Mouse (Mus musculus) cortical plate, adult 2 months (tissue): Measurements from ENCODE around the gene Glra3. TPM values are rescaled to one million over a fixed set of nuclear protein-coding genes. Genes with fewer than 3 reads are reported as not detected.

Experiments
- H3K27ac ChIP-seq: fragments of 200-500 bp; 2 replicates; pipeline ENCODE4 v1.5.1; 2012; ENCODE audit warnings: low read length, control low read depth, inconsistent platforms; ENCODE audit not compliant: insufficient read depth
- H3K4me1 ChIP-seq: fragments of 200-500 bp; 2 replicates; pipeline ENCODE4 v1.6.1; 2011; ENCODE audit warnings: low read length; ENCODE audit not compliant: control insufficient read depth, insufficient read depth
- H3K4me3 ChIP-seq: fragments of 200-500 bp; 2 replicates; pipeline ENCODE4 v1.5.1; 2011; ENCODE audit warnings: mild to moderate bottlenecking, low read length, control low read depth; ENCODE audit not compliant: insufficient read depth
- CTCF ChIP-seq: fragments of 200-500 bp; IDR thresholded peaks from 2 replicates; pipeline ENCODE4 v1.5.1; 2011; ENCODE audit warnings: mild to moderate bottlenecking, control low read depth, low read length; ENCODE audit not compliant: insufficient read depth; ENCODE audit errors: extremely low read depth
- POLR2A ChIP-seq: fragments of 200-500 bp; IDR thresholded peaks from 2 replicates; pipeline ENCODE4 v1.6.1; 2011; ENCODE audit warnings: mild to moderate bottlenecking, low read length, control low read depth; ENCODE audit not compliant: insufficient read depth; ENCODE audit errors: extremely low read depth
- polyA plus RNA-seq: library from polyadenylated mRNA; depleted of rRNA; stranded (reverse); fragments of >200 nt; gene quantifications from 2 replicates; pipeline ENCODE4 v1.2.3, GENCODE M21; 2012; rRNA removed

Gene Glra3
- polyA plus RNA-seq, 1 experiment, result 2.0 TPM

- TF ChIP-seq CTCF (no peak), POLR2A (no peak)
- no peaks in the 10 kb centered on the region for H3K4me1 ChIP-seq
Observed at GRCm38 (mm10) chr8:56094385-56094784, 154.1 kb downstream of the Glra3 start.

GRCm38 (mm10) chr8:56110296-56110695 lies 170.0 kb downstream of the Glra3 start:
- Histone ChIP-seq H3K27ac (no peak overlapping the region), H3K4me3 (no peak overlapping the region), H3K4me1 (no peaks in the 10 kb centered on the region)
- TF ChIP-seq POLR2A (no peak), CTCF (no peak)

More at GRCm38 (mm10) chr8:56094385-56094784, 154.1 kb downstream of the Glra3 start:
- H3K27ac ChIP-seq, result no peak overlapping the region
- H3K4me3 ChIP-seq, result no peak overlapping the region

GRCm38 (mm10) chr8:56129357-56129756 lies 189.1 kb downstream of the Glra3 start:
- Histone ChIP-seq H3K4me3 (no peak overlapping the region), H3K27ac (no peak overlapping the region), H3K4me1 (no peaks in the 10 kb centered on the region)
- TF ChIP-seq POLR2A, result no peak
- TF ChIP-seq CTCF, result no peak

- H3K4me1 ChIP-seq, result no peaks in the 10 kb centered on the region
- no peak overlapping the region for H3K27ac ChIP-seq
- no peak overlapping the region for H3K4me3 ChIP-seq
- TF ChIP-seq POLR2A (no peak), CTCF (no peak)
Observed at GRCm38 (mm10) chr8:56150697-56151096, 210.4 kb downstream of the Glra3 start.

- TF ChIP-seq CTCF, result no peak
- no peak for TF ChIP-seq POLR2A
- Histone ChIP-seq H3K27ac (no peak overlapping the region), H3K4me1 (no peaks in the 10 kb centered on the region), H3K4me3 (no peak overlapping the region)
Observed at GRCm38 (mm10) chr8:56151574-56151973, 211.3 kb downstream of the Glra3 start.

GRCm38 (mm10) chr8:56158966-56159365 lies 218.7 kb downstream of the Glra3 start:
- Histone ChIP-seq H3K4me3 (no peak overlapping the region), H3K4me1 (no peaks in the 10 kb centered on the region), H3K27ac (no peak overlapping the region)
- no peak for TF ChIP-seq CTCF
- no peak for TF ChIP-seq POLR2A

Other genes with a start within 250 kb of the Glra3 start
- gene Adam29, start 33.5 kb upstream of the Glra3 start, polyA plus RNA-seq, result not detected in 2 replicates